Mouse (Mus musculus): ENCODE measurements at regions not wholly inside any gene's neighbourhood (a gene's known extent, or its start where the extent isn't known, plus 50 kb on each side); places are given as distances from the start of the nearest gene placed in this dataset.
A peak's percentile ranks its signal among the peaks of the same experiment; 100 is the strongest.

GRCm38 (mm10) chr11:44330851-44331773 lies 68.8 kb upstream of the Il12b start:
- peak; percentile 21 to 52 for DNase-seq (ENCODE audit: low spot score in 2 of 2)

- DNase-seq (ENCODE audit: low spot score in 2 of 2) = no peak
Measured at GRCm38 (mm10) chr11:44331774-44332129, 68.1 kb upstream of the Il12b start.

- no peak for DNase-seq (ENCODE audit: low spot score in 2 of 2)
Measured at GRCm38 (mm10) chr11:44340531-44340930, 59.3 kb upstream of the Il12b start.

- no peak for DNase-seq (ENCODE audit: low spot score in 2 of 2)
Measured at GRCm38 (mm10) chr11:44348308-44348707, 51.6 kb upstream of the Il12b start.

- no peak for DNase-seq (ENCODE audit: low spot score in 2 of 2)
Measured at GRCm38 (mm10) chr11:44349546-44349945, 50.3 kb upstream of the Il12b start.
